Mouse (Mus musculus): Measurements from ENCODE around the gene Wipi2.

Wipi2 gene

GRCm38 (mm10) chr5:142630224-142630623 lies 2.7 kb downstream of the Wipi2 start:
- no peak for DNase-seq (ENCODE audit: low read depth)

- DNase-seq (ENCODE audit: low read depth): peak; percentile 56
Measured at GRCm38 (mm10) chr5:142637823-142638222, 10.3 kb downstream of the Wipi2 start.

GRCm38 (mm10) chr5:142640088-142640487 lies 12.6 kb downstream of the Wipi2 start:
- no peak for DNase-seq (ENCODE audit: low read depth)

GRCm38 (mm10) chr5:142641331-142642051 lies 14.0 kb downstream of the Wipi2 start:
- DNase-seq (ENCODE audit: low read depth): no peak

- DNase-seq (ENCODE audit: low read depth): no peak
Measured at GRCm38 (mm10) chr5:142648162-142648561, 20.7 kb downstream of the Wipi2 start.

- no peak for DNase-seq (ENCODE audit: low read depth)
Measured at GRCm38 (mm10) chr5:142649460-142650050, 22.1 kb downstream of the Wipi2 start.

- DNase-seq (ENCODE audit: low read depth): no peak
Measured at GRCm38 (mm10) chr5:142650390-142650789, 22.9 kb downstream of the Wipi2 start.

GRCm38 (mm10) chr5:142650794-142651497 lies 23.4 kb downstream of the Wipi2 start:
- DNase-seq (ENCODE audit: low read depth): peak; percentile 87

- DNase-seq (ENCODE audit: low read depth): no peak
Measured at GRCm38 (mm10) chr5:142652266-142652665, 24.8 kb downstream of the Wipi2 start.

GRCm38 (mm10) chr5:142660656-142661434 lies 33.3 kb downstream of the Wipi2 start:
- DNase-seq (ENCODE audit: low read depth): no peak

GRCm38 (mm10) chr5:142667921-142668320 lies 40.4 kb downstream of the Wipi2 start:
- no peak for DNase-seq (ENCODE audit: low read depth)

- no peak for DNase-seq (ENCODE audit: low read depth)
Measured at GRCm38 (mm10) chr5:142668556-142669263, 41.2 kb downstream of the Wipi2 start.

GRCm38 (mm10) chr5:142669726-142670125 lies 42.2 kb downstream of the Wipi2 start:
- DNase-seq (ENCODE audit: low read depth): no peak

GRCm38 (mm10) chr5:142673082-142673481 lies 45.6 kb downstream of the Wipi2 start:
- DNase-seq (ENCODE audit: low read depth): no peak

- no peak for DNase-seq (ENCODE audit: low read depth)
Measured at GRCm38 (mm10) chr5:142678141-142678571, 50.7 kb downstream of the Wipi2 start.

- DNase-seq (ENCODE audit: low read depth): no peak
Measured at GRCm38 (mm10) chr5:142679065-142679464, 51.6 kb downstream of the Wipi2 start.

- DNase-seq (ENCODE audit: low read depth): no peak
Measured at GRCm38 (mm10) chr5:142681911-142682310, 54.4 kb downstream of the Wipi2 start.

- DNase-seq (ENCODE audit: low read depth): no peak
Measured at GRCm38 (mm10) chr5:142682529-142682928, 55.0 kb downstream of the Wipi2 start.

GRCm38 (mm10) chr5:142688866-142689265 lies 61.4 kb downstream of the Wipi2 start:
- DNase-seq (ENCODE audit: low read depth): no peak

- DNase-seq (ENCODE audit: low read depth): no peak
Measured at GRCm38 (mm10) chr5:142690343-142690742, 62.8 kb downstream of the Wipi2 start.

GRCm38 (mm10) chr5:142692248-142692647 lies 64.8 kb downstream of the Wipi2 start, which contains the start of gene Slc29a4:
Slc29a4 (plus strand) TSS chr5:142692512.
- DNase-seq (ENCODE audit: low read depth): no peak

All from c-Kit-positive CD71-positive TER-119-negative erythroid progenitor cells, embryonic 14.5 days (primary cell).